Mouse (Mus musculus): ENCODE results near the gene Rhou. TPM values are rescaled to one million over a fixed set of nuclear protein-coding genes. Genes with fewer than 3 reads are reported as not detected.

Rhou gene
- polyA plus RNA-seq, 1 experiment from 2014 or later: 10.0 TPM

DNA sequence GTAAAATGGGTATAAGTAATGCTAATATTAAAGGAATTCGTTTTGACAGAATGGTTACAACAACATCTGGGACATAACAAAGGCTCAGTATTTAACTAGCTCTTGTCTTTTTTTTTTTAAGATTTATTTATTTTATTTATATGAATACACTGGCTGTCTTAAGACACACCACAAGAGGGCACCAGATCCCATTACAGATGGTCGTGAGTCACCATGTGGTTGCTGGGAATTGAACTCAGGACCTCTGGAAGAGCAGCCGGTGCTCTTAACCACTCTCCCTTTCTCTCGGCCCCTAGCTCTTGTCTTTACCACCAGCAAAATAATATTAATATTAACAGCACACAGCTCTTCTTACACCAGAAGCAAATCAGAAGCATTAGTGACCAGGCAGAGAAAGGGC lies 1.1 kb upstream of the Rhou start:
- no peak overlapping the region for H3K27ac ChIP-seq
- WGBS: 61% methylated on average over 4 of the region's 4 CpGs
- H3K9me3 ChIP-seq: no peaks in the 10 kb centered on the region

DNA sequence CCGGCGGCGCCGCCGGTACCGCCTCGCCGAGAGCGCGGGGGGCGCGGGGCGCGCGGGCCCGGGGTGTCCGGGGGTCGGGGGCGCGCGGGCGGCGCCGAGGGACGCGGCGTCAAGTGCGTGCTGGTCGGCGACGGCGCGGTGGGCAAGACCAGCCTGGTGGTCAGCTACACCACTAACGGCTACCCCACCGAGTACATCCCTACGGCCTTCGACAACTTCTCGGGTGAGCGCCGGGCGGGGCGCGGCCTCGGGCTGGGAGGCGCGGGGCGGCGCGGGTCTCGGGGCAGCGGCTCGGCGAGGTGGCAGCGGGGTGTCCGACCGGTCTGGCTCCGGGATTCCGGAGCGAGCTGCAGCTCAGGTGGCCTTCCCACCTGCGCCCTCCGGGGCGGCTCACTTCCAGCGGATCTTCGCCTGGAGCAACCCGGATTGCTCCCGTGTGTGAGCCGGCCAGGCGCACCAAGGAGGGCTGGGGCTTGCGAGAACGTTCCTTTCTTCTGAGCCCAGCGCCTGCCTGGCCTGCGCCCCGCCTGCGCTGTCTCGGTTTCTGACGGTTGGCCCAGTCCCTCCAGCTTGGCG lies 353 bp downstream of the Rhou start:
- H3K4me3 ChIP-seq: peak overlapping the region; percentile 69
- peak overlapping the region; percentile 62 for H3K4me2 ChIP-seq (replicated peaks)
- ATAC-seq (ENCODE audit: insufficient number of reproducible peaks, insufficient read depth, low FRiP score, low TSS enrichment): peak; percentile 81
- H3K4me1 ChIP-seq: peaks cover 20% of the 10 kb centered on the region
- H3K9me3 ChIP-seq: no peaks in the 10 kb centered on the region
- H3K9ac ChIP-seq: peak overlapping the region; percentile 85
- peaks cover 24% of the 10 kb centered on the region for H3K36me3 ChIP-seq
- no peaks in the 10 kb centered on the region for H3K27me3 ChIP-seq
- WGBS: 1% methylated on average over 71 of the region's 77 CpGs
- peak overlapping the region; percentile 85 for H3K27ac ChIP-seq

More for the DNA sequence above, 1.1 kb upstream of the Rhou start:
- H3K36me3 ChIP-seq: peaks cover 10% of the 10 kb centered on the region
- H3K27me3 ChIP-seq: no peaks in the 10 kb centered on the region
- H3K4me1 ChIP-seq: peaks cover 20% of the 10 kb centered on the region
- ATAC-seq (ENCODE audit: insufficient number of reproducible peaks, insufficient read depth, low FRiP score, low TSS enrichment): no peak
- H3K4me2 ChIP-seq (replicated peaks): no peak overlapping the region
- H3K9ac ChIP-seq: no peak overlapping the region
- no peak overlapping the region for H3K4me3 ChIP-seq

DNA sequence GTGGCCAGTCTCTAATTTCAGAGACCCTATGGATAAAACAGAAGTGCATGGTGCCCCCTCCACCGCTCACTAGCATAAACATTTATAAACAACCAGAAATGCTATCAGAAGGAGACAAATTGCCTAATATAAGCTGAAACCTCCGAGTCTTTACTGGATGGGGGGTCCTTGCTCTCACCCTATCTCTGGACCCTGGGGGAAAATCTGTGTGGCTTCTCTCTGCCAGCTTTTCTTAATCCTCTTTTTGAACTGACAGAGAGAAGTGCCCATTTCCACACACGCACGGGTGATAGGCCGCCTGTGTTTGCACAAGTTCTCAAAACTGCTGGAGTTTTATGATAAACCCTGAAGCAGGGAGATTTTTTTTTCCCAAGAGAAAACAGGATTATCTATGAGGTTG lies 1.0 kb downstream of the Rhou start:
- Histone ChIP-seq H3K4me1 (peaks cover 20% of the 10 kb centered on the region), H3K9ac (peak overlapping the region; percentile 85), H3K9me3 (no peaks in the 10 kb centered on the region), H3K36me3 (peaks cover 30% of the 10 kb centered on the region), H3K4me2 (replicated peaks) (peak overlapping the region; percentile 62), H3K27ac (0 out of 2 replicates have a peak overlapping the region, but pooled peaks have one; percentile 20), H3K4me3 (peak overlapping the region; percentile 69), H3K27me3 (no peaks in the 10 kb centered on the region)
- WGBS: 6% methylated on average over 5 of the region's 5 CpGs
- ATAC-seq (ENCODE audit: insufficient number of reproducible peaks, insufficient read depth, low FRiP score, low TSS enrichment): no peak

DNA sequence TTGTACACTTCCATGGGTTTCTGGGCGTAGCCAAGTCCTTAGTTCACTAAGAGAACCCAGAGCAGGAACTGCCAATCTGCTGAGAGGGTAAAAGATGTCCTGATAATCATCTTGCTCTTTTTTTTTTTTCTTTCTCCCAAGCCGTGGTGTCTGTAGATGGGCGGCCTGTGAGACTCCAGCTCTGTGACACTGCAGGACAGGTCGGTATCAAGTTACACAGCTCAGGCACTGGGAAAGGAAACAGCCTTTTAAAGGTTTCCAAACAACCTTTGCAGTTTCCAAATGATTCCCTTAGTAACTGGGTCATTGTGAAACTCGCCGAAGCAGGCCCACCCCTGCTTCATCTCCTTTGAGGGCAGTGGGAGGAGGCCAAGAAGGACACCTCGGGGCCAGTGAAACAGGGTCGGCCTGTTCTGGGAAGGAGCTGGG lies 1.6 kb downstream of the Rhou start:
- ATAC-seq (ENCODE audit: insufficient number of reproducible peaks, insufficient read depth, low FRiP score, low TSS enrichment): no peak
- 0 out of 2 replicates have a peak overlapping the region, but pooled peaks have one; percentile 47 for H3K27ac ChIP-seq
- no peak overlapping the region for H3K9ac ChIP-seq
- peaks cover 32% of the 10 kb centered on the region for H3K36me3 ChIP-seq
- H3K4me1 ChIP-seq: peaks cover 20% of the 10 kb centered on the region
- H3K9me3 ChIP-seq: no peaks in the 10 kb centered on the region
- peak overlapping the region; percentile 69 for H3K4me3 ChIP-seq
- peak overlapping the region; percentile 62 for H3K4me2 ChIP-seq (replicated peaks)
- 5% methylated on average over 8 of the region's 8 CpGs for WGBS
- no peaks in the 10 kb centered on the region for H3K27me3 ChIP-seq

DNA sequence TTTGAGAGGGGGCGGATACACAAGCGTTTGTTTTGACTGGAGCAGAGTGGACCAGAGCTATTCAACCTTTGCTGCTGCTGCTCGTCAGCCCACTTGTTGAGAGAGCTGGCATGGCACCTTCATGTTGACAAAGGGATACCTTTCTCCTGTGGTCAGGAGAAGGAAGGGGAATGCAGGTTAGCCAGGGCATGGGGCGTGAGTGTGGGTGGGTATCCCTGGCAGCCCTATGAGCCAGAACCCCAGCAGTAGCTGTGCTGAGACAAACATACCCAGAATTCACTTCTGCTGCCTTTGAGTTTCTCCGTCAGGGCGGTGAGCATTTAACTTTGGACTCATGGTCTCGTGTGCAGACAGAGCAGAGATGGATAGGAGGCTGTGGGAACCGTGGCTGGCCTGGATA lies 4.1 kb downstream of the Rhou start:
- Histone ChIP-seq H3K27ac (no peak overlapping the region), H3K27me3 (no peaks in the 10 kb centered on the region), H3K9me3 (no peaks in the 10 kb centered on the region), H3K4me2 (replicated peaks) (no peak overlapping the region), H3K9ac (no peak overlapping the region), H3K4me3 (no peak overlapping the region), H3K4me1 (peaks cover 20% of the 10 kb centered on the region), H3K36me3 (peaks cover 52% of the 10 kb centered on the region)
- 93% methylated on average over 8 of the region's 8 CpGs for WGBS
- ATAC-seq (ENCODE audit: insufficient number of reproducible peaks, insufficient read depth, low FRiP score, low TSS enrichment): no peak

DNA sequence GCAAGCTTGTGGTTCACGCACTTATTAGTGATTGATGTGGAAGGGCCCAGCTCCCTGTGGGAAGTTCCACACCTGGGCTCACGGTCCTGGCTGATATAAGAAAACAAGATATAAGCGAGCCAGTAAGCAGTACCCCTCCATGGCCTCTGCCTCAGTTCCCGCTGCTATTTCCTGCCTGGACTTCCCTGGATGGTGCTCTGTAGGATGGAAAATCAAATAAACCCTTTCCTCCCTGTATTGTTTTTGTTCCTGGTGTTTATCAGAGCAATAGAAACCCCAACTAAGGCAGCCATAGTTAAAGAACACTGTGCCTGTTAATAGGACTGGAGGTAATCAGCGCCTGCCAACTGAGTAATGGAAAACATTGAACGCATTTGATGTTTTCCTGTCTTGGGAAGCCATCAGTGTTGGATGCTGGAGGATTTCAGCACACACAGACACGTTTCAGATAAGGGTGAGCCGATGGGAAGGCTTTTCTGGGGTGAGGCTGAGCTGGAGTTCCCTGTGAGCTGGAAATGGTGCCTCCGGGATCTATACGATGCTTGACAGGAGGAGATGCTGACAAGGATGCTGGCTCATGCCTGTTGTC lies 5.8 kb downstream of the Rhou start:
- 84% methylated on average over 10 of the region's 10 CpGs for WGBS
- peaks cover 15% of the 10 kb centered on the region for H3K4me1 ChIP-seq
- H3K27me3 ChIP-seq: no peaks in the 10 kb centered on the region
- no peak overlapping the region for H3K4me3 ChIP-seq
- H3K9me3 ChIP-seq: no peaks in the 10 kb centered on the region
- peaks cover 63% of the 10 kb centered on the region for H3K36me3 ChIP-seq
- no peak for ATAC-seq (ENCODE audit: insufficient number of reproducible peaks, insufficient read depth, low FRiP score, low TSS enrichment)
- no peak overlapping the region for H3K27ac ChIP-seq
- no peak overlapping the region for H3K9ac ChIP-seq
- no peak overlapping the region for H3K4me2 ChIP-seq (replicated peaks)

DNA sequence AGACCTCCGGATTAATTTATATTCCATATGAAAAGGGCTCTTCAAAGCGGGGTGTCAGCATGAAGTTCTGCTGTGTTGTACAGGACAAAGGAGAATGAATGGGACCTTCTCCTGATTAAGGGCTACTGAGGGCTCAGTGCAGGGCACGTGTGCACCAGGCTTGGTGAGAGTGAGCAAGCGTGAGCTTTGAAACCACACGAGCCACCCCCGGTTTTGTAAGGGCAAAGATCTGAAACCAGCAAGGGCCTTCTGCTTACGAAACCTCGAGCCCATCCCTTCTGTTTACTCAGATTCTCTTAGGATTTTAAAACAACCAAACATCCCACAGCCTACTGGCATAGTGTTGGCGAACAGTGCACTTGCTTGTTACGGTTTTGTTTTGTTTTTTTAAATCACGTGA lies 7.8 kb downstream of the Rhou start:
- Histone ChIP-seq H3K27me3 (no peaks in the 10 kb centered on the region), H3K9me3 (no peaks in the 10 kb centered on the region), H3K4me2 (replicated peaks) (no peak overlapping the region), H3K9ac (no peak overlapping the region), H3K36me3 (peaks cover 56% of the 10 kb centered on the region), H3K4me3 (no peak overlapping the region), H3K4me1 (no peaks in the 10 kb centered on the region), H3K27ac (no peak overlapping the region)
- ATAC-seq (ENCODE audit: insufficient number of reproducible peaks, insufficient read depth, low FRiP score, low TSS enrichment): no peak
- WGBS: 90% methylated on average over 11 of the region's 11 CpGs

DNA sequence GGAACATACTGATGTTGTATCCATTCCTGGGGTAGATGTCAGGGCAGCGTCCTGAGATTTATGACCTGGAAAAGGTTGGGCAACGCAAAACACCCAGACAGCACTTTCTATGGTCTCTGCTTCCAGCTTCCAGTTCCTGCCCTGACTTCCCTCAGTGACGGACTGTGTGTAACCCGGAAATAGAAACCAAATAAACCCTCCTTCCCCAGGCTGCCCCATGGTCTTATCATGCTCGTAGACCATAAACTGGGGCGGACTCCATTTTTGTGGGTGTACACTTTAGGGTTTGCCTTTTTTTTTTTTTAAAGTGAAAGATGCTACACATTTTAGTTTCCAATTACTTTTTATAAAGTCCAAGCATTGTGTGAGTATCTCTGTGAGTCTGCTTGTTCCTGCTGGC lies 11.9 kb downstream of the Rhou start:
- Histone ChIP-seq H3K27ac (no peak overlapping the region), H3K9me3 (no peaks in the 10 kb centered on the region), H3K4me1 (no peaks in the 10 kb centered on the region), H3K4me3 (no peak overlapping the region), H3K27me3 (no peaks in the 10 kb centered on the region), H3K9ac (no peak overlapping the region), H3K36me3 (peaks cover 29% of the 10 kb centered on the region), H3K4me2 (replicated peaks) (no peak overlapping the region)
- 88% methylated on average over 6 of the region's 6 CpGs for WGBS
- no peak for ATAC-seq (ENCODE audit: insufficient number of reproducible peaks, insufficient read depth, low FRiP score, low TSS enrichment)

DNA sequence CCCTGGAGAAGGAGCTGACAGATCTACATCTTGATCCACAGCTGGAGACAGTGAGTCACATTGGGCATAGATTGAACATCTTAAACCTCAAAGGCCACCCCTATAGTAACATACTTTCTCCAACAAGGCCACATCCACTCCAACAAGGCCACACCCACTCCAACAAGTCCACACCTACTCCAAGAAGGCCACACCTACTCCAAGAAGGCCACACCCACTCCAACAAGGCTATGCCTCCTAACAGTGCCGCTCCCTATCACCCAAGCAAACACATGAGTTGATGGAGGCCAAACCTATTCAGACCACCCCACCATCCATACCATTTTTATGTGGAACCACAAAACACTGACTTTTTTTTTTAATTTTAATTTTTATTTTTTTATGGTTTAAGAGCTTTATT lies 13.1 kb downstream of the Rhou start:
- no peaks in the 10 kb centered on the region for H3K9me3 ChIP-seq
- H3K4me3 ChIP-seq: no peak overlapping the region
- no peak overlapping the region for H3K27ac ChIP-seq
- H3K27me3 ChIP-seq: no peaks in the 10 kb centered on the region
- no peak overlapping the region for H3K9ac ChIP-seq
- peaks cover 18% of the 10 kb centered on the region; the same call in 1 of the 2 replicates for H3K36me3 ChIP-seq
- no peak for ATAC-seq (ENCODE audit: insufficient number of reproducible peaks, insufficient read depth, low FRiP score, low TSS enrichment)
- H3K4me2 ChIP-seq (replicated peaks): no peak overlapping the region
- WGBS: 88% methylated on average over 1 of the region's 1 CpGs
- no peaks in the 10 kb centered on the region for H3K4me1 ChIP-seq

DNA sequence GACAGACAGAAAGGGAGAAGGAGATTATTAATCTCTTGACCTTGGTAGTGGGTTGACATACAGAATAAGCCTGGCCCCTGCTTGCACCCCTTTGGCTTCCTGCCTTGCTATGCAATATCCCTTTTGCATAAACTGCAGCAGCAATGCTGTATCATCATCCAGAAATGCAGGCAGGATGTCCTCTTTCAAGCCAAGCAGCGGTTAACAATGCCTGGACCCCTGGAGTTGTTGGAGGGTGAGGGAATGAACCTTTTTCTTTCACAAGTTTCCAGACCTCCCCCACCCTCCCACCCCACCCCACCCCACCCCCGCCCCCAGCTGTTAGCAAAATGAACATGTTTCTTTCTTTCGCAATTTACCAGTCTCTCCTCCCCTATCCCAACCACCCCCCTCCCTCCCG lies 15.0 kb downstream of the Rhou start:
- Histone ChIP-seq H3K9me3 (no peaks in the 10 kb centered on the region), H3K9ac (no peak overlapping the region), H3K4me3 (no peak overlapping the region), H3K27ac (no peak overlapping the region), H3K4me1 (no peaks in the 10 kb centered on the region), H3K27me3 (no peaks in the 10 kb centered on the region), H3K36me3 (peaks cover 3% of the 10 kb centered on the region; the same call in 1 of the 2 replicates), H3K4me2 (replicated peaks) (no peak overlapping the region)
- no peak for ATAC-seq (ENCODE audit: insufficient number of reproducible peaks, insufficient read depth, low FRiP score, low TSS enrichment)
- 47% methylated on average over 4 of the region's 4 CpGs for WGBS

DNA sequence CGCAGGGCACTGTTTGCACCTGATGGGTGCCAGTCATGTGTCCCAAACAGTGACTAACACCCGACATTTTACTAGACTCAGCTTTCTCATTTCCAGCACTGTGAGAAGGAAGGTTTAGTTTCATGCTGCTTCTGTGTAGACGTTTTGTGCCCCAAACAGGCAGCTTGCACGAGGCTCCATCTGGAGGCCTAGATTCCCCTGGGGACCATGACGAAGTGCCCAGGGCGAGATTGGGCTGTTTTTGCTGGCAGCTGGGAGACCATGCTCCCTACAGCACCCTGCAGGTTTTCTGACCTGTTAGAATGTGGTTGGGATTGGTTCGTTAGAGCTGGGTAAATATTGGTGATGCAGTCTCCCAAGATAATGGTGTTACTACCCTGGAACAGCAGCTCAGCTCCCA lies 17.0 kb downstream of the Rhou start:
- H3K4me2 ChIP-seq (replicated peaks): no peak overlapping the region
- no peaks in the 10 kb centered on the region for H3K9me3 ChIP-seq
- H3K4me3 ChIP-seq: no peak overlapping the region
- H3K36me3 ChIP-seq: no peaks in the 10 kb centered on the region
- H3K4me1 ChIP-seq: peaks cover 8% of the 10 kb centered on the region
- WGBS: 57% methylated on average over 7 of the region's 7 CpGs
- H3K9ac ChIP-seq: no peak overlapping the region
- no peak for ATAC-seq (ENCODE audit: insufficient number of reproducible peaks, insufficient read depth, low FRiP score, low TSS enrichment)
- no peaks in the 10 kb centered on the region for H3K27me3 ChIP-seq
- no peak overlapping the region for H3K27ac ChIP-seq

DNA sequence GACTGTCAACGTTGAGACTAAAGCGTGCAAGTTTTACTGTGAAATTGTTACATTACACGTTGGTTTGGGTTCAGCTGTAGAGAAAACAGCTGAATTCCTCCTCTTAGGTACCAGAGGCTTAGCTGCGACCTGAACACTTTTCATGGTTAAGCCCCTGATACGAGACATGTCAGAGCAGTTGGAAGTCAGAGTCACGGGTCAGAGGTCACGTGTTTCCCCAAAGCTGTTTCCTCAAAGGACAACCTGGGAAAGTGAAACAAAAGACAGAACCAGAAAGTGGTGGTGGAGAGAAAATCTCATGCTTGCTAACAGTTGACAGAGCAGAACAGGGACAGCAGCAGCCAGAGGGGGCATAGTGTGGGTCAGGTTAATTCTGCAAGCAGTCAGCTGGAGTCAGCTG lies 17.7 kb downstream of the Rhou start:
- no peak overlapping the region for H3K4me2 ChIP-seq (replicated peaks)
- H3K36me3 ChIP-seq: no peaks in the 10 kb centered on the region
- ATAC-seq (ENCODE audit: insufficient number of reproducible peaks, insufficient read depth, low FRiP score, low TSS enrichment): no peak
- no peaks in the 10 kb centered on the region for H3K27me3 ChIP-seq
- H3K27ac ChIP-seq: no peak overlapping the region
- peaks cover 9% of the 10 kb centered on the region for H3K4me1 ChIP-seq
- no peak overlapping the region for H3K9ac ChIP-seq
- 48% methylated on average over 7 of the region's 7 CpGs for WGBS
- H3K4me3 ChIP-seq: no peak overlapping the region
- no peaks in the 10 kb centered on the region for H3K9me3 ChIP-seq
